Mouse (Mus musculus) E14TG2a.4 (cell line): Measurements from ENCODE around the gene Tas1r2.

Experiments used
- CTCF ChIP-seq: conservative IDR thresholded peaks from 2 replicates; pipeline ENCODE4 v1.5.1; 2014; ENCODE audit warnings: low read length
- NANOG ChIP-seq: IDR thresholded peaks from 2 replicates; pipeline ENCODE4 v1.6.1; 2014; ENCODE audit warnings: borderline replicate concordance, low read length, mixed read lengths

DNA sequence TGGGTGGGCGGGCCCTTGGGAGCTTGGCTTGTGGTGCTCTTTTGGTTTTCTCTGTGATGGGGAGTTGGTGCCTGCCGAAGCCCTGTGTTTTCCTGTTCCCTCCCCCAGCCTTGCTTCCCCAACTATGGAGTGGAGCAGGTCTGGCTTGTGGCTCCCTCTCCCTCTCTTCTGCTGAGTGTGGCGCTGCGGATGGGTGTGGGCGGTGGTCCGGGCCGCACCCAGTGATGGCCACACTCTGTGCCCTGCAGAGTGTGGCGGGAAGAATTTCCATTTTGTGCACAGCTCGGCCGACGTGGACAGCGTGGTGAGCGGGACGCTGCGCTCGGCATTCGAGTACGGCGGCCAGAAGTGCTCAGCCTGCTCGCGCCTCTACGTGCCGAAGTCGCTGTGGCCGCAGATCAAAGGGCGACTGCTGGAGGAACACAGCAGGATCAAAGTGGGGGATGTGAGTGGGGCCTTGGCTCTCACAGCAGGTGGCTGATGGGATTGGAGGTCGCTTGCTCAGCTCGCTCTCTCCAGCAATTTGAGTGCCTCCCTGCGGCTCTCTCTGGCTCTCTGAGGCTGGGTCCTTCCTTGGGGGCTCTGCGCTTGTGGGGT is 11.4 kb upstream of the Tas1r2 start:
- TF ChIP-seq CTCF: no peak
- TF ChIP-seq NANOG: peak; percentile 92
